Mouse (Mus musculus): ENCODE results near the gene Pygo2. TPM values are rescaled to one million over a fixed set of nuclear protein-coding genes. Genes with fewer than 3 reads are reported as not detected.

The Pygo2 gene
- 47.2 and 52.5 TPM in 2 replicates for polyA plus RNA-seq (2014; fragmentation: Nextera tagmentation; extraction: Ambion mirVana)

DNA sequence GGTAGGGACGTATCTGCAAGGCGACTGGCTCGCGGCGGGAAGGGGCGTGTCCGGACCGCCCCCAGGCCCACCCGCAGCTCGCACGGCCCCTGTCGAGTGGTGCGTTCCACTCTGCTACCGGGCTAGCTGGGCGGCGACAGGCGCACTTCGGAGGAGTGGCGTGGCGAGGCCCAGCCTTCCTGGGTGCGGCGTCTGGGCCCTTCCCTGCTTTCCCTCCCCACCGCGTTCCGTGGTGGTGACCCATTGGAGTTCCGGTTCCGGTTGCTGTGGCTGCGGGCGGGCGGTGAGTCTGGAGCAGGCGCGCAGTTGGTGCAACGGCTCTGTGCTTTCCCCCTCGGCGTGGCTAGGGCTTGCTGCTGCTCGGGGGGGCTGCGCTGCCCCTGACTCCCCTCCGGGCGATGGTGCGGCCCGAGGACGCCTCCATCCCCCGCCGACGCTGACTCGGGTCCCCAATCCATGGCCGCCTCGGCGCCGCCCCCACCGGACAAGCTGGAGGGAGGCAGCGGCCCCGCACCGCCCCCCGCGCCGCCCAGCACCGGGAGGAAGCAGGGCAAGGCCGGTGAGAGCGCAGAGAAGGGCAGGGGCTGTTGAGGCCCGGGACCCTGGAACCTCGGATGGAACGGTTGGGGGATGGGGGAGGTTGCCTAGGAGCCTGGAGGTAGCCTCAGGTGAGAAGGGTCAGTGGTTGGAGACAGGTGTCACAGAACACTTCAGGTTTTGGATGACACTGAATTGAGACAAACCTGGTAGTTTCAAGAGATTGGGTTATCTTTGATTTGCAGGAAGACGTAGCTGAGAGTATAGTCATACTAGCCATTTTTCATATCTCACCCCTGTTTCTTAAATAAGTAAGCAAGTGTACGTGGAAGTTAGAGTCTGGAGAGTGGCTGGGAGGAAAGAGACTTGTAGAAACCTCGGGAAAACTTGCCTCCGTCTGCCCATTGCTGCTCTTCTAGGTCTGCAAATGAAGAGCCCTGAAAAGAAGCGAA lies at the start of gene Pygo2:
TSS of gene Pygo2 (plus strand) at position 44 of the 989 bp plus-strand sequence.
- DNase-seq (ENCODE audit: low spot score, missing footprints) = peak; percentile 98
- H3K4me2 ChIP-seq = peak within 1 kb of the TSS; percentile 91
- peak within 1 kb of the TSS; percentile 95 for H3K9ac ChIP-seq (ENCODE audit: low read length)
- H3K9me3 ChIP-seq (ENCODE audit: control insufficient read depth, low read length) = no peaks in the 10 kb centered on the region
- H3K27ac ChIP-seq (ENCODE audit: low read depth, low read length) = peak within 1 kb of the TSS; percentile 74
- WGBS = 2% methylated on average over 68 of the region's 68 CpGs
- peaks cover 7% of the 10 kb centered on the region for H3K4me1 ChIP-seq (ENCODE audit: control insufficient read depth, insufficient read depth, low read length)
- peak; percentile 97 for ATAC-seq (ENCODE audit: low FRiP score)
- H3K27me3 ChIP-seq (ENCODE audit: control insufficient read depth, insufficient read depth, low read length) = no peaks in the 10 kb centered on the region
- H3K36me3 ChIP-seq (ENCODE audit: control insufficient read depth, insufficient read depth, low read length) = peaks cover 6% of the 10 kb centered on the region; the same call in 1 of the 2 replicates
- H3K4me3 ChIP-seq (ENCODE audit: low read depth, low read length) = peak within 1 kb of the TSS; percentile 95

DNA sequence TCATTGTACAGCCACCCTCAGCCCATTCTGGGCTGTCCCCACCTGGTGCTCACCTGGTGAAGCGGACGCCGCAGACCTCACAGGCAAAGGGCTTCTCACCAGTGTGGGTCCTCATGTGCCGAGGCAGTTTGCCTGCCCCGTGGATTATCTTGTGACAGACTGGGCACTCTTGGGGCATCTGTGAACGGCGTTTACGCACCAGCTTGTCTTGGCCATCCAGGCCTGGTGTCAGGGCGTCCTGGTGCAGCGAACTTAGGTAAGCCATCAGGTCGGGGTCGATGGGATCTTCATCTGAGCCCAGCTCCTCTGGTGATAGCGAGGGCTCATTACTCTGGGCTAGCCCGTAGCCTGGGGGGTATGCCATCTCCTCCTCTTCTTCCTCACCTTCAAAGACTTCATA lies 49.7 kb upstream of the Pygo2 start:
- Histone ChIP-seq H3K9ac (ENCODE audit: low read length) (no peak overlapping the region), H3K27me3 (ENCODE audit: control insufficient read depth, insufficient read depth, low read length) (no peaks in the 10 kb centered on the region), H3K9me3 (ENCODE audit: control insufficient read depth, low read length) (no peaks in the 10 kb centered on the region), H3K27ac (ENCODE audit: low read depth, low read length) (no peak overlapping the region), H3K4me3 (ENCODE audit: low read depth, low read length) (no peak overlapping the region), H3K4me2 (no peak overlapping the region), H3K4me1 (ENCODE audit: control insufficient read depth, insufficient read depth, low read length) (peaks cover 18% of the 10 kb centered on the region), H3K36me3 (ENCODE audit: control insufficient read depth, insufficient read depth, low read length) (no peaks in the 10 kb centered on the region)
- ATAC-seq (ENCODE audit: low FRiP score) (no peak), DNase-seq (ENCODE audit: low spot score, missing footprints) (no peak)
- WGBS = 95% methylated on average over 14 of the region's 14 CpGs

DNA sequence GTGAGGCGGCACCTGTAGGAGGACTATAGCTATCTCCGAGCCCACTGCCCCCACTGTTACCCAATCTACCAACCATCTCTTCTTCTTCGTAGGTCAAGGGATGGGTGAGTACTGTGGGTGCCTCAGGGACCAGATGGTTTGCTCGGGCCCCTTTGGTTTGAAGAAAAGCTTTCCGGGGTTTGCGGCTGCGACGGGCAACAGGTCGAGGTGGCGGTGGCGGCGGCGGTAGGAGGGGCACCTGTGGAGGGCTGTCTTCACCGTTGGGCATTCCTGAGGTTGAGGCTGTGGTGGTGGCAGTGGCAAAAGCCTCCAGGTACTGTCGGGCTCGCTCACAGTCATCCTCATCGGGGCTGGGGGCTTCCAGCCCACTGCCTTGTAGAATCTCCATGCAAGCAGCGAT lies 49.3 kb upstream of the Pygo2 start:
- WGBS = 94% methylated on average over 18 of the region's 18 CpGs
- H3K9ac ChIP-seq (ENCODE audit: low read length) = no peak overlapping the region
- H3K36me3 ChIP-seq (ENCODE audit: control insufficient read depth, insufficient read depth, low read length) = no peaks in the 10 kb centered on the region
- H3K9me3 ChIP-seq (ENCODE audit: control insufficient read depth, low read length) = no peaks in the 10 kb centered on the region
- no peak overlapping the region for H3K27ac ChIP-seq (ENCODE audit: low read depth, low read length)
- ATAC-seq (ENCODE audit: low FRiP score) (no peak), DNase-seq (ENCODE audit: low spot score, missing footprints) (no peak)
- H3K4me1 ChIP-seq (ENCODE audit: control insufficient read depth, insufficient read depth, low read length) = peaks cover 21% of the 10 kb centered on the region
- no peak overlapping the region for H3K4me3 ChIP-seq (ENCODE audit: low read depth, low read length)
- H3K27me3 ChIP-seq (ENCODE audit: control insufficient read depth, insufficient read depth, low read length) = no peaks in the 10 kb centered on the region
- no peak overlapping the region for H3K4me2 ChIP-seq

DNA sequence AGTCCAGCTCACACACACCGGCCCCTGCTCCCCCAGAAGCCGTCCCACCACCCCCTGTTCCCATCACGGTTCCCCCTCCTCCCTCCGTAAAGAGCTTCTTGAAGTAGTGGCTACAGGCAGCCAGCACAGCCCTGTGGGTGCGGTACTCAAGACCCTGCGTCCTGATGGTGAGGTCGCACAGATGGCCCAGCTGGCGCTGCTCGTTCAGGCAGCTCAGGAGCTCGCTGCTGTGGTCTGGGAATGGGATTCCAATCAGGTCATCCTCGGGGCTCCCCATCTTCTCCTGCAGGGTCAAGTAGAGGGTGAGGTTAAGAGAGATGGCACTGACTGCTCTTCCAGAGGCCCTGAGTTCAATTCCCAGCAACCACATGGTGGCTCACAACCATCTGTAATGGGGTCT lies 48.8 kb upstream of the Pygo2 start:
- Histone ChIP-seq H3K4me1 (ENCODE audit: control insufficient read depth, insufficient read depth, low read length) (peaks cover 21% of the 10 kb centered on the region), H3K9ac (ENCODE audit: low read length) (no peak overlapping the region), H3K27me3 (ENCODE audit: control insufficient read depth, insufficient read depth, low read length) (no peaks in the 10 kb centered on the region), H3K9me3 (ENCODE audit: control insufficient read depth, low read length) (no peaks in the 10 kb centered on the region), H3K4me2 (no peak overlapping the region), H3K27ac (ENCODE audit: low read depth, low read length) (no peak overlapping the region), H3K36me3 (ENCODE audit: control insufficient read depth, insufficient read depth, low read length) (no peaks in the 10 kb centered on the region), H3K4me3 (ENCODE audit: low read depth, low read length) (no peak overlapping the region)
- no peak for ATAC-seq (ENCODE audit: low FRiP score)
- WGBS = 87% methylated on average over 11 of the region's 11 CpGs
- DNase-seq (ENCODE audit: low spot score, missing footprints) = no peak

DNA sequence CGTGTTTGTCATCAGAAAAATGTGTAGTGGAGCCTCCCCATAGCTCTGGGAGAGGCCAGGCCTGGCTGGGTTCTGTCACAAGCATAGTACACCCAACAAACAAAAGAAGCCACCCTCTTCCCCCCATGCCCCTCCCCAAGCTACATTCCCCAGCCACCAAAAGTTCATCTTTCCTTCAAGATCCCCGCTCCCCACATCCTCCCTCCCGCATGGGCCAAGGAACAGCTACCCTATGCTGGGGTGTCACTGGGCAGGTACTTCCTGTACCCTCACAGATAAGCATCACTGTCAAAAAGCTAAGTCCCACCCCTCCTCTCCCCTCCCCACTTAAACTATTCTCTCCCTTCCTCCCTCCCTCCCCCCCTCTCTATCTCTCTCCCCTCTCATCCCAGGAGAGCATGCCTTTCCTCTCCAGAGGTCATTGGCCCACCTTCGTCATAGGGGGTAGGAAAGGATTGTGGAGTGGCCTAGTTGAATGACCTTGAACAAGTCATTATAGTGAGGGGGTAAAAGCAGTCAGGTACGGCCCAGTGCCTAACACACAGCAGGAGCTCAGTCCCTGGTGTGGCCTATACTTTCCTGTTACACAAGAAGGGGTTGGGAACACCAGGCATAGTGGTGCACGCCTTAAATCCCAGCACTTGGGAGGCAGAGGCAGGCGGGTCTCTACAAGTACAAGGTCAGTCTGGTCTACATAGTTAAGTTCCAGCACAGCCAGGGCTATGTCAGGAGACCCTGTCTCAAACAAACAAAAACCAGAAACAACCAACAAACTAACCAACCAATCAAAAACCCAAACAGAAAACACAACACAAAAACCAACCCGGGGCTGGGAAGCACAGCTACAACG lies 47.8 kb upstream of the Pygo2 start:
- H3K4me1 ChIP-seq (ENCODE audit: control insufficient read depth, insufficient read depth, low read length) = peaks cover 21% of the 10 kb centered on the region
- H3K9ac ChIP-seq (ENCODE audit: low read length) = no peak overlapping the region
- no peak overlapping the region for H3K4me2 ChIP-seq
- 90% methylated on average over 9 of the region's 9 CpGs for WGBS
- H3K4me3 ChIP-seq (ENCODE audit: low read depth, low read length) = no peak overlapping the region
- H3K27me3 ChIP-seq (ENCODE audit: control insufficient read depth, insufficient read depth, low read length) = no peaks in the 10 kb centered on the region
- no peak for ATAC-seq (ENCODE audit: low FRiP score)
- no peak for DNase-seq (ENCODE audit: low spot score, missing footprints)
- H3K27ac ChIP-seq (ENCODE audit: low read depth, low read length) = no peak overlapping the region
- H3K36me3 ChIP-seq (ENCODE audit: control insufficient read depth, insufficient read depth, low read length) = no peaks in the 10 kb centered on the region
- H3K9me3 ChIP-seq (ENCODE audit: control insufficient read depth, low read length) = no peaks in the 10 kb centered on the region

DNA sequence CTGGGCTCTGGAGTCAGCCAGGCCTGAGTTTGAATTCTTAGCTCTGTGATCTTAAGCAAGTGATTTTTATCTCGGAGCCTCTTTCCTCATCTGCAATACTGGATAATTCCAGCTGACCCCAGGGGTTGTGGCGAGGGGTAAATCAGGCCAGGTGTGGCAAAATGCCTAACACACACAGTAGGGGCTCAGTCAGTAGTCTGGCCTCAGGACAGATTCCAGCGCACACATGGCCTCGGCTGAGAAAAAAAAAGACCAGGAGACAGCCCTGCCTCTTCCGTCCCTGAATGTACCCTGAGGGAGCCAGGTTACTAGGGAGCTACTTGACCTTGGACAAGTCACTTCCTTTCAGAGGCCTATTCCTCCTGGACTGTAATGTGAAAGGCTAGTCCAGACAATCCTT lies 47.1 kb upstream of the Pygo2 start:
- no peak for DNase-seq (ENCODE audit: low spot score, missing footprints)
- no peak overlapping the region for H3K4me3 ChIP-seq (ENCODE audit: low read depth, low read length)
- H3K4me1 ChIP-seq (ENCODE audit: control insufficient read depth, insufficient read depth, low read length) = peaks cover 20% of the 10 kb centered on the region

DNA sequence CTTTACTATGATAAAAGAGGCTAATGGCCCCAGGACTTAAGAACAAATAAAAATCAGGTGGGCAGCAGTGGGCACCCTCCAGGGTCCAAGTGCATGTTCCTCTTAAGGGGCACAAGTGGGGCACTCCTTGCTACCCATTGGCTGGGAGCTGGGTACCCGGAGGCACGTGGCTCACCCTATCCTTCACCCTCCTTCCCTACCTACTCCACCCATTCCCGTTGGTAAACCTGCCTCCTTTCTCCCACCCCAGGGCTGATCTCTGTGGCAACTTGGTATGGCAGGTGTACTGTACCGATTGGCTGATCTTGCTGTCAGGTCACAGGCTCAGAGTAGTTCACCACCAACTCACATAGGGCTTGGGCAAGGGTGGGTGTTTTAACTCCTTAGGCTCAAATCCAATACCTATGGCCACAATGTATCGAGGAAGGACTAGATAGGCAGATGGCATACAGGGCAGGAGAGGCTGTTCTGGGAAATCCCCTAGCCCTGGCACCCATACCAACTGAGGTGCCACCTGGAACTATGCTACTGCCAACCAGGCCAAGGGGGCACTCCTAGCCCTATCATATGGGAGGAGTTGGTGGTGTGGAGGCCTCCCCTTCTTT lies 46.3 kb upstream of the Pygo2 start:
- no peaks in the 10 kb centered on the region for H3K9me3 ChIP-seq (ENCODE audit: control insufficient read depth, low read length)
- H3K9ac ChIP-seq (ENCODE audit: low read length) = no peak overlapping the region
- no peak for ATAC-seq (ENCODE audit: low FRiP score)
- no peak overlapping the region for H3K4me3 ChIP-seq (ENCODE audit: low read depth, low read length)
- H3K4me2 ChIP-seq = no peak overlapping the region
- WGBS = 86% methylated on average over 5 of the region's 5 CpGs
- H3K27ac ChIP-seq (ENCODE audit: low read depth, low read length) = no peak overlapping the region
- H3K4me1 ChIP-seq (ENCODE audit: control insufficient read depth, insufficient read depth, low read length) = peaks cover 14% of the 10 kb centered on the region
- H3K27me3 ChIP-seq (ENCODE audit: control insufficient read depth, insufficient read depth, low read length) = no peaks in the 10 kb centered on the region
- no peak for DNase-seq (ENCODE audit: low spot score, missing footprints)
- H3K36me3 ChIP-seq (ENCODE audit: control insufficient read depth, insufficient read depth, low read length) = no peaks in the 10 kb centered on the region

More for the DNA sequence above, 47.1 kb upstream of the Pygo2 start:
- Histone ChIP-seq H3K4me2 (no peak overlapping the region), H3K9ac (ENCODE audit: low read length) (no peak overlapping the region), H3K27me3 (ENCODE audit: control insufficient read depth, insufficient read depth, low read length) (no peaks in the 10 kb centered on the region), H3K9me3 (ENCODE audit: control insufficient read depth, low read length) (no peaks in the 10 kb centered on the region), H3K27ac (ENCODE audit: low read depth, low read length) (no peak overlapping the region), H3K36me3 (ENCODE audit: control insufficient read depth, insufficient read depth, low read length) (no peaks in the 10 kb centered on the region)
- WGBS = 86% methylated on average over 5 of the region's 5 CpGs
- no peak for ATAC-seq (ENCODE audit: low FRiP score)

DNA sequence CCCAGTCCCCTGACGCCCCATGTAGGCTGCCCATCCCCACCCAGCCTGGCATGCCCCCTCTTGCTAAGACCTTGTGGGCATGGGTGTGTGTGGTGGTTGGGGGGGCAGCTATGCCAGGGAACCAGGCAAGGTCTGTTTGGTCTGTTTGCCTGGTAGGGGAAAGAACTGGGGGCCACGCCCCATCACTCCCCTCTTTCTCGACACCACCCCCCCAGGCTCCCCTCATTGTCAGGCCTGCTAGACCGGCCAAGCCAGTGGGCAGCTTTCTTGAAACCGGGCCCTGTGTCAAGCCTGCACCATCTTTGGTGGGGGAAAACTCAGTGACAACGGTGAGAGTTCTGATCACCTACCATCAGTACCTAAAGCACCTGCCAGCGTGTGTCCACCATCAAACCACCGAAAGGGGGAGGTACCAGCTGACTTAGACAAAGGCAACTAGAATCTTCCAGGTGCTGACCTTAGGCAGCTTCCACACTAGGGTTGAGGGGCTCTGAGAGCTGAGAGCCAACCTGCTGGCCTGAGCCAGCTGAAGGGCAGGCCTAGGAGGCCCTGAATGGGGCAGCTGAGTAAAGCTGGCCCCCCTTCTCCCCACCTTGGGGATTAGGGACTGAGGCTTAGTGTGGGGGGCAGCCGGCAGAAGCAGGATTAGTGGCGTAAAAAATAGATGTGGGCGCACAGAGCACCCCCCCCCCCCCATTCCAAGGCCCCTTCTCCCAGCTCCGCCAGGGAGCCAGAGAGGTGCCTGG lies 45.5 kb upstream of the Pygo2 start:
- no peaks in the 10 kb centered on the region for H3K27me3 ChIP-seq (ENCODE audit: control insufficient read depth, insufficient read depth, low read length)
- no peak overlapping the region for H3K9ac ChIP-seq (ENCODE audit: low read length)
- H3K9me3 ChIP-seq (ENCODE audit: control insufficient read depth, low read length) = no peaks in the 10 kb centered on the region
- H3K36me3 ChIP-seq (ENCODE audit: control insufficient read depth, insufficient read depth, low read length) = no peaks in the 10 kb centered on the region
- no peak overlapping the region for H3K4me2 ChIP-seq
- H3K4me1 ChIP-seq (ENCODE audit: control insufficient read depth, insufficient read depth, low read length) = peaks cover 10% of the 10 kb centered on the region
- H3K4me3 ChIP-seq (ENCODE audit: low read depth, low read length) = no peak overlapping the region
- 47% methylated on average over 12 of the region's 12 CpGs for WGBS
- DNase-seq (ENCODE audit: low spot score, missing footprints) (no peak), ATAC-seq (ENCODE audit: low FRiP score) (peak; percentile 47; the same call in 1 of the 2 replicates)
- H3K27ac ChIP-seq (ENCODE audit: low read depth, low read length) = no peak overlapping the region
